Mouse (Mus musculus) megakaryocyte, adult 5-6 weeks (primary cell): ENCODE measurements around the gene Erc2. TPM values are rescaled to one million over a fixed set of nuclear protein-coding genes. Genes with fewer than 3 reads are reported as not detected.

Experiments
- ATAC-seq: 2 replicates; pipeline ENCODE4 v1.8.0; 2016; ENCODE audit warnings: mild to moderate bottlenecking, inconsistent platforms; ENCODE audit not compliant: poor library complexity, severe bottlenecking
- total RNA-seq, 2 experiments: library from RNA; stranded (forward) in 1 of 2; stranded (reverse) in 1 of 2; fragments of 153-499, 151-499 nt in 1 of 2; fragments of 221-1000, 200-1000 nt in 1 of 2; gene quantifications; 2 replicates each; pipeline versions ENCODE4 v1.2.3 to v1.2.4; 2015 to 2017

Gene Erc2
- total RNA-seq, 2 experiments from 2014 or later = 0.04 TPM; not detected in 1

GRCm38 (mm10) chr14:28517631-28518560, 895.7 kb downstream of the Erc2 start:
- ATAC-seq = no peak

GRCm38 (mm10) chr14:28521106-28521505, 898.9 kb downstream of the Erc2 start:
- no peak for ATAC-seq

DNA sequence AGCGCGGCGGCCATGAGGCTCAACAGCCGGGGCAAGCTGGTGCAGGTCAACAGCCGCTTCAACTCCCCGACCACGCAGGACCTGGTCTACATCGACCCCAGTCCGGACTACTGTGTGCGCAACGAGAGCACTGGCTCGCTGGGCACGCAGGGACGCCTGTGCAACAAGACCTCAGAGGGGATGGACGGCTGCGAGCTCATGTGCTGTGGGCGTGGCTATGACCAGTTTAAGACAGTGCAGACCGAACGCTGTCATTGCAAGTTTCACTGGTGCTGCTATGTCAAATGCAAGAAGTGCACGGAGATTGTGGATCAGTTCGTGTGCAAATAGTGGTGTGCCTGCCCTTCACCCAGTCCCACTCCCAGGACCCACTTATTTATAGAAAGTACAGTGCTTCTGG, 900.4 kb downstream of the Erc2 start:
- ATAC-seq = no peak

GRCm38 (mm10) chr14:28525566-28525965, 903.3 kb downstream of the Erc2 start:
- ATAC-seq = no peak

Other genes with a start within 250 kb of the Erc2 start
- 32.4 and 38.2 TPM in 2 replicates for gene Fam208a, start 193.6 kb upstream of the Erc2 start, total RNA-seq (2015)
- 33.6 and 39.4 TPM in 2 replicates for gene Fam208a, start 193.6 kb upstream of the Erc2 start, total RNA-seq (2017)
- gene Ccdc66, start 114.0 kb upstream of the Erc2 start, total RNA-seq (2015) = 4.6 and 6.5 TPM in 2 replicates
- 4.1 and 8.5 TPM in 2 replicates for gene Ccdc66, start 114.0 kb upstream of the Erc2 start, total RNA-seq (2017)